Mouse (Mus musculus) E14TG2a.4 (cell line): Measurements from ENCODE around the gene Ablim1.

Source experiments
- H3K27me3 ChIP-seq: 2 replicates; pipeline ENCODE4 v1.6.1; 2014; ENCODE audit warnings: low read length, control low read depth; ENCODE audit not compliant: insufficient read depth
- H3K36me3 ChIP-seq: 2 replicates; pipeline ENCODE4 v1.6.1; 2014; ENCODE audit warnings: low read length, control low read depth; ENCODE audit not compliant: insufficient read depth
- H3K4me1 ChIP-seq: replicated peaks from 2 replicates; pipeline ENCODE4 v1.6.1; 2014; ENCODE audit warnings: low read depth, low read length, control low read depth
- H3K4me3 ChIP-seq: replicated peaks from 2 replicates; pipeline ENCODE4 v1.5.1; 2014; ENCODE audit warnings: mild to moderate bottlenecking, low read length
- H3K9me3 ChIP-seq: 2 replicates; pipeline ENCODE4 v1.6.1; 2014; ENCODE audit warnings: low read length, control low read depth
- CTCF ChIP-seq: conservative IDR thresholded peaks from 2 replicates; pipeline ENCODE4 v1.5.1; 2014; ENCODE audit warnings: low read length
- NANOG ChIP-seq: IDR thresholded peaks from 2 replicates; pipeline ENCODE4 v1.6.1; 2014; ENCODE audit warnings: borderline replicate concordance, low read length, mixed read lengths
- POU5F1 ChIP-seq: IDR thresholded peaks from 2 replicates; pipeline ENCODE4 v1.6.1; 2014; ENCODE audit warnings: low read length, borderline replicate concordance

Ablim1 gene

GRCm38 (mm10) chr19:57134654-57135348, 179.9 kb downstream of the Ablim1 start:
- TF ChIP-seq POU5F1 = no peak
- TF ChIP-seq CTCF = no peak
- TF ChIP-seq NANOG = no peak
- Histone ChIP-seq H3K4me3 (no peak overlapping the region), H3K27me3 (no peaks in the 10 kb centered on the region), H3K4me1 (peaks cover 14% of the 10 kb centered on the region), H3K36me3 (no peaks in the 10 kb centered on the region), H3K9me3 (peaks cover 12% of the 10 kb centered on the region)

DNA sequence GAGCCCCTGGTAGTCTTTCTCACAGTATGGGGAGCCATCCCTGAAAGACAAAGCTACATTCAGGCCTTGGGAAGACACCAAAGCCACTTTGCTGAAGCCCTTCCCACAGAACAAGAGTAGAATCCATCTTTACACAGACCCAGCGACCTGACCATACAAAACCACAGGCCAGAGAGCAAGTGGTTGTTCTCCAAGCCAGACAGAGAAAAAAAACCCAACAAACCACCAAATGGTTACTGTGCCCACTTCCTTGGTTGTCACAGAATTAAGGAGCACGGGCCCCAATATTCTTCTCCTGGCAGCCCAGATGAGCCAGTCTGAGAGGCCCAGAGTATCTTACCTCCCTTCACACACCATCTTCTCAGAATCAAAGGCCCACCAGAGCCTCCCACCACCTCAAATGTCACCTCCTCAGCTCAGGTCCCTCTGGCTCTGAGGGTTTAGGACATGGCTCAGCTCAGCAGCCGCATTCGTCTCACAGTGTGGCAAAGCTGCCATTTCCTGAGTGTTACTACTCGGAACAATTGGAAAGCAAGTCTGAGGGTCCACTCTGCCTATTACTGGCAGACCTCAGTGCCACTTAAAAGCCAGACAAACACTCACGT, 181.7 kb downstream of the Ablim1 start:
- Histone ChIP-seq H3K4me1 (peaks cover 23% of the 10 kb centered on the region), H3K4me3 (no peak overlapping the region), H3K36me3 (no peaks in the 10 kb centered on the region), H3K9me3 (peaks cover 12% of the 10 kb centered on the region), H3K27me3 (no peaks in the 10 kb centered on the region; the same call in 1 of the 2 replicates)
- no peak for TF ChIP-seq CTCF
- TF ChIP-seq NANOG = no peak
- TF ChIP-seq POU5F1 = no peak

DNA sequence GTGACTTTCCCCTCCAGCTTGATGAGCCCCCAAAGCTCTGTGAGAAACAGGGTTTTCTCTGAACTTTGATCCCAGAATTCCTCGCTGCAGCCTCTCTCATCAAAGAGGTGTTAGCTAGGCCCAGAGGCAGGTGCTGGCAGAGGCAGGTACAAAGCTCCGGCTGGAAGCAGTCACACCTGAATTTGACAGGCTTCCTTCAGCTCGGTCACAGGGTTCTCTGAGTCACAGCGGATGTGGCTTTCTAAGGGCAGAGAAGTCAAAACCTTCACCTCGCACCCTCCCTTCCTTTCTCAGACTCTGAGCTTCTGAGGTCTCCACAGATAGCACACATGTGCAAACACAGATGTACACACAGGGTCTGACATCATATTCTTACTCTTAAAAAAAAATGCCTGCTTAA, 182.4 kb downstream of the Ablim1 start:
- no peaks in the 10 kb centered on the region for H3K36me3 ChIP-seq
- no peak overlapping the region for H3K4me3 ChIP-seq
- no peaks in the 10 kb centered on the region; the same call in 1 of the 2 replicates for H3K27me3 ChIP-seq
- TF ChIP-seq POU5F1 (no peak), NANOG (no peak), CTCF (no peak)
- peaks cover 26% of the 10 kb centered on the region for H3K4me1 ChIP-seq
- peaks cover 12% of the 10 kb centered on the region for H3K9me3 ChIP-seq

DNA sequence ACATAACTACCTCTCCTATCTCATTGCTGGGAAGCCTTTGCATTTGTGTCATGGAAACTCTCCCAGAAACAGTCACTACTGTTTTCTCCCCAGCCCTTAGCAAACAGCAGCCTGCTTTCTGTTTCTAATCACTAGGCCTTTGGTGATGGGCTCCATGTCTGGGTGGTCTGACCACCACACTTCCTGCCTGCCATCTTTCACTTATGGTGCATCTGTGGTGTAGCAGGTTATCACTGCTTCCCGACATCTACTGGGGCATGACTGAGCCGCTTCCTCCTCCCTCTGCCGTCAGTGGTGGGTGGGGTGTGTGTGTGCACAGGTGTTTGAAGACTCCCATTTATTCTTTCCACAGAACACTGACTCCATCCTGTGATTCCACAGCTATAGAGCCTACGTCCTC, 183.4 kb downstream of the Ablim1 start:
- Histone ChIP-seq H3K4me1 (peaks cover 26% of the 10 kb centered on the region), H3K4me3 (no peak overlapping the region), H3K9me3 (peaks cover 10% of the 10 kb centered on the region), H3K27me3 (no peaks in the 10 kb centered on the region; the same call in 1 of the 2 replicates), H3K36me3 (no peaks in the 10 kb centered on the region)
- no peak for TF ChIP-seq NANOG
- no peak for TF ChIP-seq CTCF
- TF ChIP-seq POU5F1 = no peak

- TF ChIP-seq POU5F1 (no peak), NANOG (no peak), CTCF (no peak)
- Histone ChIP-seq H3K36me3 (no peaks in the 10 kb centered on the region), H3K27me3 (no peaks in the 10 kb centered on the region; the same call in 1 of the 2 replicates), H3K9me3 (peaks cover 2% of the 10 kb centered on the region), H3K4me3 (no peak overlapping the region), H3K4me1 (peaks cover 26% of the 10 kb centered on the region)
Measured at GRCm38 (mm10) chr19:57130591-57130990, 184.1 kb downstream of the Ablim1 start.

GRCm38 (mm10) chr19:57129729-57130128, 185.0 kb downstream of the Ablim1 start:
- H3K36me3 ChIP-seq = no peaks in the 10 kb centered on the region
- no peaks in the 10 kb centered on the region for H3K9me3 ChIP-seq
- H3K4me1 ChIP-seq = peaks cover 26% of the 10 kb centered on the region
- H3K4me3 ChIP-seq = no peak overlapping the region
- TF ChIP-seq POU5F1 (no peak), CTCF (no peak), NANOG (no peak)
- no peaks in the 10 kb centered on the region; the same call in 1 of the 2 replicates for H3K27me3 ChIP-seq

GRCm38 (mm10) chr19:57128037-57128436, 186.7 kb downstream of the Ablim1 start:
- Histone ChIP-seq H3K4me1 (peaks cover 32% of the 10 kb centered on the region), H3K27me3 (no peaks in the 10 kb centered on the region; the same call in 1 of the 2 replicates), H3K9me3 (no peaks in the 10 kb centered on the region), H3K36me3 (no peaks in the 10 kb centered on the region), H3K4me3 (no peak overlapping the region)
- TF ChIP-seq NANOG (no peak), CTCF (no peak), POU5F1 (no peak)

DNA sequence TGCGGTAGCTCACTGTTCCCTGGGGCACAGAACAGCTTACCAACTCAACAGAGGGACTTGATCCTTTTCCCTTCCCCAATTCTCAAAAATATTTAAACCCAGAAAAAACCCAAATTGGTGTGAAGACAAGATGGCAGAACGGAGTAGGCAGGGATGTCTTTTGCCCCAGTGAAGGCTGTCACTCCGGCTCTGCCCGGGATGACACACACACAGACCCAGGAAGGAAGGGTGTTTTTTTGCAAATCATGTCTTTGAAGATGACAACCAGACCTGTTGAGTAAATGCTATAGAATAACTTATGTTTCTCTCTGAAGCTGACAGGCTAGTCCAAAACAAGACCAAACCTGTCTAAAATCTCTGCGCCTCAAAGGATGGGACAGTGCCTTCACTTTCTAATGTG, 187.2 kb downstream of the Ablim1 start:
- H3K9me3 ChIP-seq = no peaks in the 10 kb centered on the region
- peaks cover 33% of the 10 kb centered on the region for H3K4me1 ChIP-seq
- no peaks in the 10 kb centered on the region; the same call in 1 of the 2 replicates for H3K27me3 ChIP-seq
- no peak for TF ChIP-seq POU5F1
- TF ChIP-seq NANOG = no peak
- no peak for TF ChIP-seq CTCF
- no peaks in the 10 kb centered on the region for H3K36me3 ChIP-seq
- H3K4me3 ChIP-seq = no peak overlapping the region
